Mouse (Mus musculus) intestine, embryonic 15.5 days (tissue): ENCODE data around the gene Atg4d. TPM values are rescaled to one million over a fixed set of nuclear protein-coding genes. Genes with fewer than 3 reads are reported as not detected.
"Not testable (repeated sequence)": the region's sequence is repeated elsewhere in the genome, so short reads cannot be mapped to it uniquely, and the experiment has no call there.

Source experiments
- ATAC-seq: fragments of 200-750 bp; cut with Nextera tagmentation; 2 replicates; pipeline ENCODE4 v1.8.0; 2017; ENCODE audit warnings: moderate TSS enrichment, moderate library complexity
- H3K27ac ChIP-seq: fragments of 300-500 bp; sonication (generic); 2 replicates; pipeline ENCODE4 v1.5.1; 2015; ENCODE audit warnings: mild to moderate bottlenecking, inconsistent platforms
- H3K27me3 ChIP-seq: fragments of 300-500 bp; sonication (generic); replicated peaks from 2 replicates; pipeline ENCODE4 v1.6.1; 2015; ENCODE audit warnings: inconsistent platforms
- H3K36me3 ChIP-seq: fragments of 300-500 bp; sonication (generic); 2 replicates; pipeline ENCODE4 v1.6.1; 2015; ENCODE audit warnings: inconsistent platforms
- H3K4me1 ChIP-seq: fragments of 300-500 bp; sonication (generic); replicated peaks from 2 replicates; pipeline ENCODE4 v1.6.1; 2015; ENCODE audit warnings: inconsistent platforms
- H3K4me2 ChIP-seq: fragments of 300-500 bp; sonication (generic); replicated peaks from 2 replicates; pipeline ENCODE4 v1.6.1; 2015; ENCODE audit warnings: mild to moderate bottlenecking, inconsistent platforms
- H3K4me3 ChIP-seq: fragments of 300-500 bp; sonication (generic); replicated peaks from 2 replicates; pipeline ENCODE4 v1.5.1; 2015; ENCODE audit warnings: inconsistent platforms
- H3K9ac ChIP-seq: fragments of 300-500 bp; sonication (generic); 2 replicates; pipeline ENCODE4 v1.6.1; 2015; ENCODE audit warnings: inconsistent platforms
- H3K9me3 ChIP-seq: fragments of 300-500 bp; sonication (generic); 2 replicates; pipeline ENCODE4 v1.6.1; 2016; ENCODE audit warnings: inconsistent platforms
- WGBS: fragments of 180-500 bp; shearing (Covaris S2); methylation state at CpG from one replicate; pipeline ENCODE4 v1.1.7; 2015; 5-methylcytosine and 5-hydroxymethylcytosine counted together
- polyA plus RNA-seq: library from polyadenylated mRNA; unstranded; fragments of >200 nt; fragmentation: Nextera tagmentation; extraction: Ambion mirVana; gene quantifications from 2 replicates; pipeline ENCODE4 v1.2.1, GENCODE M21; 2015

The Atg4d gene
- polyA plus RNA-seq = 50.0 and 55.1 TPM in 2 replicates

DNA sequence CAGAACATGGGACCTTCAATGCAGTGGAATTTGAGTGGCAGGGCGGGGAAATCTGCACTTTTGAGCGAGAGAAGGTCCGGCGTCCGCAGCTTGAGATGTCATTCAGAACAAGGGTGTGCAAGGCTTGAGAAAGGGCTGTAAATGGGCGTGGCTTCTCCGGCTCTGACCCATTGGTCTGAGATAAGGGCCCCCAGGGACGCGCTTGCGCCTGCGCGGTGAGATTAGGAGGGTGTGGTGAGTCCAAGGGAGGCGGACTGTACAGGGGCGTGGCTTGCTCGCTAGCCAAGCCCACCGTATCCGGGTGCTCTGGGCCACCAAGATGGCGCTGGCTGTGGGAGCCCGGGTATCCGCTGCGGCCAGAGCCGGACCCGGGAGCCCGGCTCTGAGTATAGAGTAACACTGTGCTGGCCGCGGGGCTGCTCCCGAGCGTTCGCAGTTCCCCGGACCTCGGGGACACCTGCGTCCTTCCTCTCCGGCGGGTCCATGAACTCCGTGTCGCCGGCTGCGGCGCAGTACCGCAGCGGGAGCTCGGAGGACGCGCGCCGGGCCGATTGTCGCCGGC is at the start of gene Atg4d:
Gene Atg4d, plus strand, starts transcription at position 294 of the 562 bp plus-strand sequence.
- Histone ChIP-seq H3K27me3 (no peaks in the 10 kb centered on the region), H3K4me1 (peaks cover 18% of the 10 kb centered on the region), H3K36me3 (peaks cover 17% of the 10 kb centered on the region), H3K4me3 (peak within 1 kb of the TSS; percentile 61), H3K9ac (peak within 1 kb of the TSS; percentile 68), H3K9me3 (no peaks in the 10 kb centered on the region), H3K4me2 (peak within 1 kb of the TSS; percentile 73), H3K27ac (peak within 1 kb of the TSS; percentile 52)
- under 1% methylated on average over 42 of the region's 49 CpGs for WGBS
- ATAC-seq = peak; percentile 98

DNA sequence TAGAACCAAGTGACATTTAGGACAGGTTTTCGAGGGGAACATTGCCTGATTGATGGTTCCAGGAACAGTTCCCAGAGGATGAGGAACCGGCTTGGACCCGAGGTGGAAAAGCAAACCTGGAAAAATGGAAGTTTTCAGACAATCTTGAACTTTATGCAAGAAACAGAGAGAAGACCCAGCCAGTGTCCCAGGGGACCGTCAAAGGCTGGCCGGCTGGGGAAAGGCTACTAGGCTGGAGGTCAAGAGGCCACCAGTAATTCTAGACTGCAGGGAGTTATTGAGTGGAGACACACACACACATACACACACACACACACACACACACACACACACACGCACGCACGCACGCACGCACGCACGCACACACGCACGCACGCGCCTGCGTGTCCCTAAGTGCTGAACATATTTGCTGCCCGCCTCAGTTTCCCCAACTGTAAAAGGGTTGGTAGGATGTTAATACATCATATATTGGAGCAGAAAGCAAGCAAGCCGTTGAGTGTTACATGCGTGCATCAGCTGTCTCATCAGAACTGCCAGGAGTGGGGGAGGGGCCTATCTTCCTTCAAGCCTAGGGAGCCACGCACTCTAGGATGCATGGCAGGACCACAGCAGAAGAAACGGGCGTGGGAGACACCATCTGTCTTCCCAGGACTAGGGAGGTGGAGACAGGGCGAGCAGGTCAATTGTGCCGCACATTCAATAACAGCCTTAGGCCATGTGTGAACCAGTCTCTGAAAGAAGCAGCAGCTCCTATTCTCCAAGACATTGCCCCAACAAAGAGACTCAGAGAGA is 48.8 kb upstream of the Atg4d start:
- Histone ChIP-seq H3K27ac (no peak overlapping the region), H3K9ac (no peak overlapping the region), H3K9me3 (no peaks in the 10 kb centered on the region), H3K4me3 (no peak overlapping the region), H3K4me1 (peaks cover 4% of the 10 kb centered on the region; the same call in 1 of the 2 replicates), H3K36me3 (no peaks in the 10 kb centered on the region), H3K4me2 (no peak overlapping the region), H3K27me3 (no peaks in the 10 kb centered on the region)
- ATAC-seq = no peak
- WGBS = 63% methylated on average over 25 of the region's 25 CpGs

DNA sequence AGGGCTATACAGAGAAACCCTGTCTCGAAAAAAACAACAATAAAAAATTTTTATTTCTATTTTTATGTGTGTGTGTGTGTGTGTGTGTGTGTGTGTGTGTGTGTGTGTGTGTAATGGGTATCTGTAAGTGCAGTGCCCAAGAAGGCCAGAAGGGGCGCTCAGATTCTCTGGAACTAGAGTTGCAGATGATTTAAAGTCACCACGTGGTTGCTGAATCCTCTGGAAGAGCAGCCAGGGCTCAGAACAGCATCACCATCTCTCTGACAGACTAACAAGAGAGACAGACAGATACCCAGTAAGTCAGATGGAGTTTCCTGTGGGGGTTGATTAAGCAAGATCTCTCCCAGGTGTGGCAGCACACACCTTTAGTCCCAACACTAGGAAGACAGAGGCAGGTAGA is 45.3 kb upstream of the Atg4d start:
- WGBS = 60% methylated on average over 3 of the region's 3 CpGs
- no peak for ATAC-seq
- H3K27me3 ChIP-seq = no peaks in the 10 kb centered on the region

DNA sequence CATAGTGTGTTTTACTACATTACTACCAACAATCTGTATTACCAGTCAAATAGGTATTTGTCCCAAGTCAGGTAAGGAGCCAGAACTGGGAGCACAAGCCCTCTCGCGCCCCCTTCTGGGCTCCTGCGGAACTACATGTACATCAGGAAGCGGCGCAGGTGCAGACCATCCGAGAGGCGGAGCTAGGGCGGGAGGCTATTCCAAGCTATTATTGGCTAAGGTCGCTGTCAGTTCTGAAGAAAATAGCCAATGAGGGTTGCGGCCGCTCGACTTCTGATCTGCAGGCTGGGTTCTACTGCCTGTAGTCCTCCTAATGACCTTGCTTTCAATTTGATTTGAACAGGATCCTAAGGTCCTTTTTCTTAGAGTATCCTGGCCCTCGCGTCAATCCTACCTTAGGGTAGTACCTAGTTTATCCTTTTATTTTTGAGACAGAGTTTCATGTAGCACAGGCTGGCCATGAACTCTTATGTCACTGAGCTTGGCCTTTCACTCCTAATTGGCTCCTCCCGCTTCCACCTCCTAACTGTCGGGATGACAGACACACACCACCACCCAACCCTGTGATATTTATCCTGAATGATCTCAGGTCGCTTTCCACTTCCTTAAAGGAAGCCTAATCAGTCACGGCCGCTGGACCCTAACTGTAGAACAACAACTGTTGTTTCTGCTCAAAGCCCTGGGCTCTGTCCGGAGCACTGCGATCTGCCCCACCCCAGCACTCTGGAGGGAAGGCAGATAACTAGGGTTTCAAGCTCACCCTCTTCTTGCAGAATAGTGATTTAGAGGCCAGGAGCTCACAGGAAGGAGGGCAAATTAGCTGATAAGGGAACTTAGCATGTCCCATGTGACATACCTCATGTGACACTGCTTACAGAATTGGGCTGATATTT is 44.4 kb upstream of the Atg4d start:
- peak; percentile 90 for ATAC-seq
- Histone ChIP-seq H3K9ac (peak overlapping the region; percentile 14; the same call in 1 of the 2 replicates), H3K27ac (peak overlapping the region; percentile 72), H3K4me2 (peak overlapping the region; percentile 47), H3K9me3 (no peaks in the 10 kb centered on the region), H3K4me3 (peak overlapping the region; percentile 10; the same call in 1 of the 2 replicates), H3K4me1 (peaks cover 4% of the 10 kb centered on the region; the same call in 1 of the 2 replicates), H3K27me3 (no peaks in the 10 kb centered on the region), H3K36me3 (no peaks in the 10 kb centered on the region)
- 12% methylated on average over 21 of the region's 21 CpGs for WGBS

More for the DNA sequence above, 45.3 kb upstream of the Atg4d start:
- no peak overlapping the region for H3K4me3 ChIP-seq
- no peak overlapping the region for H3K9ac ChIP-seq
- no peak overlapping the region for H3K4me2 ChIP-seq
- H3K36me3 ChIP-seq = no peaks in the 10 kb centered on the region
- no peaks in the 10 kb centered on the region for H3K9me3 ChIP-seq
- H3K4me1 ChIP-seq = peaks cover 4% of the 10 kb centered on the region; the same call in 1 of the 2 replicates
- no peak overlapping the region for H3K27ac ChIP-seq

DNA sequence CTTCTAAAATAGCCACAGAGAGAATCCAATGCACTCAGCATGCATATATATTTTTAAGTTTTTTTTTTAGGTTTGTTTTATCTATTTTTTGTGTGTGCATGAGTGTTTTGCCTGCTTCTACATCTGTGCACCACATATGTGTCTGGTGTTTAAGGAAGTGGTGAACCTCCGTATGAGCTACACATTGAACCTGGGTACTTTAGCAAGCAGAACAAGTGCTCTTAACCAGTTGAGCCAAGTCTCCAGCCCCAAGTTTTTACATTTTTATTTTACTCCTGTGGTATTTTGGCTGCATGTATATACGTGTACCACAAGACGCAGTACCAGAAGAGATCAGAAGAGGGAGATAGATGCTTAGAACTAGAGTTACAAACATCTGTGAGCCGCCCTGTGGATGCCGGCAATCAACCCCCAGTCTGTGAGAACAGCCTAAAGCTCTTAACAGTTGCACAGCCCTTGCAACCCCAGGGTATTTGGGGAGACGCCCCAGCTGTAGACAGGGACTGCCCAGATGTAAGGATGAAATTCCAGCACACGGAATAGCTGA is 43.6 kb upstream of the Atg4d start:
- H3K4me1 ChIP-seq = peaks cover 4% of the 10 kb centered on the region; the same call in 1 of the 2 replicates
- 0 out of 2 replicates have a peak, but pooled peaks have one; percentile 21 for ATAC-seq
- no peaks in the 10 kb centered on the region for H3K36me3 ChIP-seq
- H3K9ac ChIP-seq = no peak overlapping the region
- H3K27me3 ChIP-seq = no peaks in the 10 kb centered on the region
- peak overlapping the region; percentile 47 for H3K4me2 ChIP-seq
- 17% methylated on average over 7 of the region's 7 CpGs for WGBS
- no peaks in the 10 kb centered on the region for H3K9me3 ChIP-seq
- no peak overlapping the region for H3K4me3 ChIP-seq
- peak overlapping the region; percentile 72 for H3K27ac ChIP-seq

DNA sequence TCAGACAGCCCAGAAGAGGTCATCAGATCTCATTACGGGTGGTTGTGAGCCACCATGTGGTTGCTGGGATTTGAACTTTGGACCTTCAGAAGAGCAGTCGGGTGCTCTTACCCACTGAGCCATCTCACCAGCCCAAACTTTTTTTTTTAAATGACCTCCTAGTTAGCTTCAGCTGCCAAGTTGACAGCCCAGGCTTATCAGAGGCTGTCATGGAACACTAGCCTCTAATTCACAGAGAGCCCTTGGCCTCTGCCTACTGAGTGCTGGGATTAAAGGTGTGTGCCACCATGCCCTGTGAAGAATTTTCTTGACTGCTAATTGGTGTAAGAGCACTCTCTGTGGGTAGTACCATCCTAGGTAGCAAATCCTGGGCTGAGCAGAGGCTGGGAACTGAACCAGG is 41.6 kb upstream of the Atg4d start:
- not testable (repeated sequence) for H3K9me3 ChIP-seq, H3K9ac ChIP-seq, H3K27ac ChIP-seq, H3K36me3 ChIP-seq, H3K4me3 ChIP-seq, ATAC-seq, H3K4me2 ChIP-seq, H3K27me3 ChIP-seq
- 88% methylated on average over 2 of the region's 2 CpGs for WGBS
- H3K4me1 ChIP-seq = peaks cover 15% of the 10 kb centered on the region

DNA sequence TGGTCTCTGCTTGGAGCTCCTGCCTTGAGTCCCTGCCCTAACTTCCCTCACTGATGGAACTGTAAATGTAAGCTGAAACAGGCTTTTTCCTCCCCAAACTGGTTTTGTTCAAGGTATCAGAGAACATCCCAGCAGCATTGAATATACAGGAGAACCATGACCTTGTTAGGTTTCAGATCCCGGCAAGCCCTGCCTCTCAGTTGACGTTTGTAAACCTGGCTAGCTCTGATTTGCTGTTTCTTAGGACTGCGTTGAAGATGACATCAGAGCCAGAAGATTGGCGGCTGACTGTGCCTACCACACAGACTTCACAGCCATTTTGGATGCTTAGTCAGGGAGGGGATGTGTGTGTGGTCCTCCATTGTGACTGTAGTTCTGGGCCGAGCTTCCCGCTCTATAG is 41.2 kb upstream of the Atg4d start:
- H3K4me2 ChIP-seq = no peak overlapping the region
- no peaks in the 10 kb centered on the region for H3K36me3 ChIP-seq
- 91% methylated on average over 6 of the region's 6 CpGs for WGBS
- H3K9me3 ChIP-seq = no peaks in the 10 kb centered on the region
- no peak overlapping the region for H3K4me3 ChIP-seq
- no peaks in the 10 kb centered on the region for H3K27me3 ChIP-seq
- no peak for ATAC-seq
- H3K9ac ChIP-seq = no peak overlapping the region
- no peak overlapping the region for H3K27ac ChIP-seq
- peaks cover 15% of the 10 kb centered on the region for H3K4me1 ChIP-seq

DNA sequence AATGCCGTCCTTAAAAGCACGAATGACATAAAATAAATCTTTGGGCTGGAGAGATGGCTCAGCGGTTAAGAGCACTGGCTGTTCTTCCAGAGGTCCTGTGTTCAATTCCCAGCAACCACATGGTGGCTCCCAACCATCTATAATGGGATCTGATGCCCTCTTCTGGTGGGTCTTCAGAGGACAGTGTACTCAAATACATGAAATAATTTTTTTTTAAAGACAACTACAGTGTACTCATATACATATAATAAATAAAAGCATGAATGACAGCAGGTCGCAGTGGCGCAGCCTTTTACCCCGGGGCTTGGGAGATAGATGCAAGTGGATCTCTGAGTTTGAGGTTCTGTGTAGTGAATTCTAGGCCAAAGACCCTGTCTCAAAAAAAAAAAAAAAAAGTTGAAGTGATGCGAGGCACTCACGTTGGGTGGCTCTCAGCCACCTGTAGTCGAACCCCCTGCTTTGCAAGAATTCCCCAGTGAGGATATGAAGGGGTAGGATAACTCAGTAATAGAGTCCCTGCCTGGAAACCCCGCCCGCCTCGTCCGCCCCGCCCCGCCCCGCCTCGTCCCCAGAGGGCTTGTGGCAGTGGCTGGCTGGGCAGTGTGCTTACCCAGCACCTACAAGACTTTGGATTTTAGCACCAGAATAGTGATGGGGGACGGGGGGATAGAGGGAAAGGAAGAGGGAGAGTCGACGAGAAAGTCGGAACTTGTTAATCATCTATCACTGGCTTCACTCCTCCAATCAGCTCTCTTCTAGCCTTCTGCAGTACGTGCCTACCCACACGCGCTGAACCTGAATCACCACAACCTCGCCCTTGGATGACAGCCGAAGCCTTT is 40.3 kb upstream of the Atg4d start:
- Histone ChIP-seq H3K4me1 (peaks cover 15% of the 10 kb centered on the region), H3K36me3 (peaks cover 8% of the 10 kb centered on the region; the same call in 1 of the 2 replicates), H3K4me3 (peak overlapping the region; percentile 32), H3K27ac (peak overlapping the region; percentile 87), H3K27me3 (no peaks in the 10 kb centered on the region), H3K9ac (peak overlapping the region; percentile 28; the same call in 1 of the 2 replicates), H3K4me2 (peak overlapping the region; percentile 54), H3K9me3 (no peaks in the 10 kb centered on the region)
- WGBS = 19% methylated on average over 26 of the region's 26 CpGs
- peak; percentile 78 for ATAC-seq

DNA sequence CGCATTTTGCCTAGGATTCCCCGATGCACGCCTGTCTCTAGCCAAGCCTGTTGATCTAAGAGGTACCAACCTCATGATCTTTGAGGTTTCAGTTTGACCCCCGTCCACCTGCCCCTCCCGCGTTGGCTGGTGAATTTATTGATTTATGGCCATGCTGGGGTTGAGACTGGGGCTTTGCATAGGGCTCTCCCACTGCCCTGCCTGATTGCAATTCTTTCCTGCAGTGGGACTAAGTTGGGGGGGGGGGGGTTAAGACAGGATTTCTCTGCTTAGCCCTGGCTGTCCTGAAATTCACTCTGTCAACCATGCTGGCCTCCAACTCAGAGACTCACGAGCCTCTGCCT is 39.7 kb upstream of the Atg4d start:
- WGBS = 7% methylated on average over 7 of the region's 7 CpGs
- Histone ChIP-seq H3K9me3 (no peaks in the 10 kb centered on the region), H3K4me1 (peaks cover 15% of the 10 kb centered on the region), H3K36me3 (peaks cover 12% of the 10 kb centered on the region; the same call in 1 of the 2 replicates), H3K4me3 (peak overlapping the region; percentile 32), H3K9ac (peak overlapping the region; percentile 6; the same call in 1 of the 2 replicates), H3K27me3 (no peaks in the 10 kb centered on the region), H3K27ac (peak overlapping the region; percentile 87), H3K4me2 (peak overlapping the region; percentile 54)
- ATAC-seq = no peak

DNA sequence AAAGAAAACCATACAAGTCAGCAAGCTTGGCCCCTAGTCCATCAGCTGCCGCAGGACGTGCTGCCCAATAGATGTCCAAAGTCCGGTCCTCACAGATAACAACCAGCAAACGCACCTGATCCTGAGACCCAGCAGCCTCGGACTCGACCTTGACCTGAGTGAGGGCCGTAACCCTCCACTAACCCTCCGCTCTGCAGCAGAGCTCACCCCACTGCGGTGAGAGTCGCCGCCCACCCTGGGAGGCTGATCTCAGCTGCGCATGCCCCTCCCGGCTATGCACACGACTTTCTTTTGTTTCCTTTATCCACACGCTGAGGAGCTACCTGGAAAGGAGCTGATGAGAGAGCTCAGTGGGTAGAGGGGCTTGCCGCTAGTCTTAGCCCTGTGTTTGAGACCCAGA is 37.8 kb upstream of the Atg4d start:
- H3K27me3 ChIP-seq = no peaks in the 10 kb centered on the region
- H3K4me3 ChIP-seq = peak overlapping the region; percentile 29
- ATAC-seq = peak; percentile 41
- H3K9ac ChIP-seq = peak overlapping the region; percentile 39; the same call in 1 of the 2 replicates
- no peaks in the 10 kb centered on the region for H3K9me3 ChIP-seq
- peaks cover 19% of the 10 kb centered on the region for H3K4me1 ChIP-seq
- peaks cover 18% of the 10 kb centered on the region; the same call in 1 of the 2 replicates for H3K36me3 ChIP-seq
- H3K27ac ChIP-seq = peak overlapping the region; percentile 66
- WGBS = 10% methylated on average over 16 of the region's 16 CpGs
- peak overlapping the region; percentile 70 for H3K4me2 ChIP-seq

DNA sequence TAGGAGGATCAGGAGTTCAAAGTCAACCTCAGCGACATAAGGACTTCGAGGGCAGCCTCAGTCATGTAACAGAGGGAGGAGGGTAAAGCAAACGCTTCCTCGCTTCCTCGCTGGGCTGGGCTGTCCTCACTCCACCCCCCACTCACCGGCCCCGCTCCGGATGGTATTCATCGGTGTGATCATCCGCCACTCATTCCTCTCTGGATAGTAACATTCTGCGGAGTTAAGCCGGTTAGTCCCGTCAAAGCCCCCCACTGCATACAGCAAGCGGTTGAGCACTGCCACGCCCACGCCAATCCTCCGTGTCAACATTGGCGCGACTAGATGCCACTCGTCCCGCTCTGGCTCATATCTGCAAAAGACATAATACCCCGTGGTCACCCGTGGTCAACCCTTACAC is 33.5 kb upstream of the Atg4d start:
- peaks cover 28% of the 10 kb centered on the region for H3K36me3 ChIP-seq
- no peak overlapping the region for H3K4me3 ChIP-seq
- H3K27ac ChIP-seq = no peak overlapping the region
- no peak for ATAC-seq
- WGBS = 48% methylated on average over 23 of the region's 23 CpGs
- peaks cover 23% of the 10 kb centered on the region for H3K4me1 ChIP-seq
- H3K4me2 ChIP-seq = no peak overlapping the region
- H3K9me3 ChIP-seq = no peaks in the 10 kb centered on the region
- H3K9ac ChIP-seq = no peak overlapping the region
- no peaks in the 10 kb centered on the region for H3K27me3 ChIP-seq
